Mouse (Mus musculus) monocyte, adult 59 days (primary cell): ENCODE results near the gene Hcfc1r1. TPM values are rescaled to one million over a fixed set of nuclear protein-coding genes. Genes with fewer than 3 reads are reported as not detected.

Experiments
- total RNA-seq, 2 experiments: library from RNA; stranded (reverse); gene quantifications; one replicate each; pipeline ENCODE4 v1.2.4; 2023

Hcfc1r1 gene
- 10 to 100 TPM; 53.4 to 61.5 TPM for total RNA-seq

DNA sequence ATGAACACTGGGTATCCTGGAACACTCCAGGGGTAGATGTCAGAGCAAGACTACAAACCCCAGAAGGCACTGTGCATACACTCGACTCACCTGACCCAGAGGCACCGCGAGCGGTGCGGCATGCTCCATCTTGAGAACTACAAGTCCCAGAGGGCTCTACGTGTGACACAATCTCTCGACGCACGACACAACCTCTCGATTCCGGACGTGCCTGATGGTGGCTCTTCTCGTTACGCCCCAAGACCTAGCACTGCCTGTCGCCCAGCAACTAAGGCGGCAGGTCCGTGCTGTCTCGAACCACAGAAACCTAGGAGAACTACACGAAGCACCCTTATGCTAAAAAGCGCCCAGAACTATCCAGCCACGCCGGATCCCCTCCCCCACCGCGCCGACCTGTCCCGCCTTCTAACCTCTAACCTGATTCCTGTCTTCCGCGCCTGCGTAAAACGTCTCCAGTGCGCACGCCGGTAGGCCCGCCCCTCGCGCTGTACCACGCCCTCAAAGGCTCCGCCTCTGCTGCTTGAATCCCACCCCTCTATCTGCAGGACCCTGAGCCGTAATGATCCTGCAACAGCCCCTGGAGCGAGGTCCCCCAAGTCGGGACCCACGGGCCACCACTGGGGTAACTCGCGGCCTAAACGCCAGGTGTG, at the start of gene Hcfc1r1, which contains the start of gene Thoc6:
Gene Hcfc1r1, plus strand, starts transcription at position 173 of the 650 bp plus-strand sequence.
Gene Thoc6, minus strand, starts transcription at position 459 of the 650 bp plus-strand sequence.

DNA sequence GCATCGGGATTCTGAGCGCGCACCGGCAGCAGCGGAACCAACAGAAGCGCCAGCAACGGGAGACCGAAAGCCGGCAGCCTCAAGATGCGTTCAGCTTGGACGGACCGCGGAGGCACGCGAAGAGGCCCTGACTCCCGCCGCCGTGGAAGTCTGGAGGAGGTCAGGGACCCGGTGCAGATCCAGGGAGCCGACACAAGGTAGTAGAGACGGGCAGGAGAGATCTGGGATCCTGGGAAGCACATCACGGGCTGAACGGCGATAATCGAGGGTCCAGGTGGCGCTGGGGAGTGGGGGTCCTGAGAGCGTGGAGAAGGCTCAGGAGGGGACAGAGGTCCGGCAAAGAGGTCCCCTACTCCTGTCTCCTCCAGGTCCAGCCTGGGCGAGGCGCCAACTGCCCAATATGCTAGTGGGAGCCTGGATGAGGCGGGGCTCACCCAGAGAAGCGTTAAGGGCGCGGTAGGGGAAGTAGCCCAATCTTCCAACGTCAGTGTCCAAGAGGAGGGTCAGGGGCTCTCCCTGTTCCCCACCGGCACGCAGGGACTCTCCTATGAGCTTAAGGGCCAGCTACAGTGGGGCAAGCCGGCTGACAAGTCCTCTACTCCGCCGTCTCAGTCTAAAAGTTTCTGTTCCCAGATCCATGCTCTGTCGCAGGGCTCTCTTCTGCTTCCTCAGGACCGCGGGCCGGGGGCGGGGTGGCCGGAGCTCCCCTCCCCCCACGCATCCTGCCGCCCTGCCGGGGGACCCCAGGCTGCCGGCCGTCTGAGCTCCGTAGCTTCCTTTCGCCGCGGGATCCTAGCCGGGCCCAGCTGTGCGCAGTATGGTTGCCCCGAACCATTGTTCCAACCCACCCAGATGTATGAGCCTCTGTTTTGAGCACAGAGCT, 28.5 kb upstream of the Hcfc1r1 start, which contains the start of gene Mmp25:
Gene Mmp25, minus strand, starts transcription at position 665 of the 883 bp plus-strand sequence.

DNA sequence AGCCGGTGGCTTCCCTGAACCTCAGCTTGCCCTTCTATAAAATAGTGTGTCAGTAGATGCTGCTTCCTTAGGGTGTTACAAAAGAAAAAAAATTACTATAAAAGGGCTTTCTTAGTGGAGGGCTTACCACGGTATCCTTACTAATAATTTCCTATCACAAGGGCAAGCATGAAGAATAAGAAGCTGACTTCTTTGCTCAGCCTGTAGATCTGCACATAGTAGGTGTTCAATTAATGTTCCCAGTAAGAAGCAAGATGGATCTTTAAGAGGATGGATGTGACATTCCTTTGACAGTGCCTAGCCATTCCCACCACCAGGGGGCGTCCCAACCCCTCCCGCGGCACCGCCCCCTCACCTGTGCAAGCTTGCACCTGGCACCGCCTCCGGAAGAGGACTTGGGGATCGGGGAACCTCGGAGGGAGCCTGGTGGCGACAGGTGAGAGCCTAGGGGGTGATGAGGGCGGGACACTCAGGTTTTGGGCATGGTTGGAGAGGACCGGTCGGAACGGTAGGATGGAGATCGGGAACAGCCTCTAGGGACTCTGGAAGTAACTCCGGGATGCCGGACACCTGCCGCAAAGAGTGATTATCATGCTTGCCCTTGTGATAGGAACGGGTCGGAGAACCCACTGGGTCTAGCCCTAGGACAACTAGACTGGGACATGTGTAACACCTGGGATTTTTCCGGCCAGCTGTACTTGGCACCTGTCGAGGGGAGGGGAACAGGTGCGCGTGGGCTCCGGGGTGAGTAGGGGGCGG, 13.1 kb upstream of the Hcfc1r1 start, which contains the start of gene Bicdl2:
Gene Bicdl2, plus strand, starts transcription at position 390 of the 759 bp plus-strand sequence.

DNA sequence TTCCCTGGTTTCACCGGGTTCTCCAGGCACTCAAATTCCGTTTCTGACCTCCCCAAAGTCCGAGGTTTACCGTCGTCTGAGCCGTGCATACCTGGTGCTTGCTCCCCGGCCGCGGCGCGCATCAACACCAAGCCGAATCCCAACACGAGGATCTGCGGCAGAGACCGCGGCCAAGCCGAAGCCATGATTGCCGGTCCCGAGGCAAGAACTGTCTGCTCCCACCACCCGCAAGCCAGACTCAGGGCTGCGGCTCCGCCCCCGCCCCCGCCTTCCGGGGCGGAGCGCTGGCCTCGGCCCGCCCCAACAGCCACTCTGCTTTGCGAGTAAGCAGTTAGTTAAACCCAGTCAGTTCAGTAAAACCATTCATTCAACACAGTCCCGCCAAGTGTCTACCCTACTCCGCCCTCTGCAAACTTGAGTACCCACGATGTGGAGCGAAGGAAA, 3.9 kb downstream of the Hcfc1r1 start, which contains the start of gene Tnfrsf12a:
Gene Tnfrsf12a, minus strand, starts transcription at position 233 of the 444 bp plus-strand sequence.

DNA sequence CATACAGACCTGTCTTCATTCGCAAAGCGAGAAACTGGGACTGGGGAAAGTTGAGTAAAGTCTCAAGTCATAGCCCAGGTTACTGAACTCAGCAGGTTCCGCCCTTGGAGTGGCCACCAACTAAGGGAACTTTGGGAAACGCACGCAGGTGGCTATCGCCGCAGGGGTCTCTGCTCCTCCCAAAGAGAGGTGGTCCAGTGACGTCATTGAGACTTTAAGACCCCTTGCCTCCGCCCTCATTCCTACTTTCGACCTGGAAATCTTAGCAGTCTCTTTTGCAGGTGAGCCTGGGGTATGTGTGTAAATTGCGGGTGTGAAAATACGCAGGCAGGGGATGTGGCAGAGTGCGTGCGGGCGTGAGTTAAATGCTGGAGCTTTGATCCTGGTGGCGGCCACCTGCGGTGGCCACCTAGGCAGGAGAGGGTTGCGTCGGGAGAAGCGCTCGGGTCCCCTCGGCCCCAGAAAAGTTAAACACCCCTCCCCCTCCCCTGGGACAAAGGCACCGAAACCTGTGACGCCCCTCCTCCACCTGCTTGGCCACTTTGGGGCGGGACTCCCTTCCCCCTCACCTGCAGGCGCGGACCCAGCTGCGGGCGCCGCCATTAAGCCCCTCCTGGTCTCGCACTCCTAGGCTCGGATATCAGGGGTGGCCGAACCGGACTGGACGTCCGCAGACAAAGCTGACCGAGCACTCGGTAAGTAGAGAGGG, 5.9 kb downstream of the Hcfc1r1 start, which contains the start of gene Cldn6:
Gene Cldn6, plus strand, starts transcription at position 123 of the 709 bp plus-strand sequence.

DNA sequence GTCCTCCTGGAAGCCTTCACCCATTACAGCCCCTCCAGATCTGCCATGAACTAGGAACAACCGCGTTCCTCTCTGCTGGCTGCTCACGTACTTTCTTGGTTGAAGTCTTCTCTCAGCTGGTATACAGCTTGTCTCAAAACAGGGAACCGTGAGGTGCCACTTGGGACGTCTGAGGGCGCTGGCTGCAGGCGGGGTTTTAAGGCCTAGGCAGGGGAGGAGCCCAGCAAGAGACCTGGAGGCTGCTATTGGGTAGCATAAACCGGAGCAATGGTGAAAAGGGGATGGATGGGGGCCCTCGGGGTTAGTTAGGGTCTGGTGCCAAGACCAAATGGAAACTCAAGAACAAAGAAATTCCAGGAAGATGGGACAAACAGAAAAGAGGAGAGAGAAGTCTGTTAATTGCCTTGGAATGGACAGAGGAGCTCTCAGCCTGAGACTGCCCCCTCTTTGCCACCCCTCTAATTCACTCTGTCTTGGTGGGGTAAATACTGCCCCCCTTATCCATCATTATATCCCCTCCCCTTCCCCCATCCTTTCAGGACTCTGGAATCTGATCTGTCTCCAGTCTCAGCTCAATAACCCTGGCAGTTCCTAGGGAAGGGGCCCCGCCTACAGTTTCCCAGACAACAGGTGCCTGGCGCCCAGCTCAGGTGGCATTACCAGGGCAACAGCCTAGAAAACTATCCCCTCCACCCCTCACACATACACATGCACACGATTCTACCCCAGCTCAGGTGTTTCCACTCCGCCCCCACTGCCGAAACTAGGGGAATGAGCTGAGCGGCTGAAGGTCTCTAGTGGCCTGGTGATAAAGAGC, 10.7 kb downstream of the Hcfc1r1 start, which contains the start of gene Cldn9:
Gene Cldn9, minus strand, starts transcription at position 171 of the 817 bp plus-strand sequence.

DNA sequence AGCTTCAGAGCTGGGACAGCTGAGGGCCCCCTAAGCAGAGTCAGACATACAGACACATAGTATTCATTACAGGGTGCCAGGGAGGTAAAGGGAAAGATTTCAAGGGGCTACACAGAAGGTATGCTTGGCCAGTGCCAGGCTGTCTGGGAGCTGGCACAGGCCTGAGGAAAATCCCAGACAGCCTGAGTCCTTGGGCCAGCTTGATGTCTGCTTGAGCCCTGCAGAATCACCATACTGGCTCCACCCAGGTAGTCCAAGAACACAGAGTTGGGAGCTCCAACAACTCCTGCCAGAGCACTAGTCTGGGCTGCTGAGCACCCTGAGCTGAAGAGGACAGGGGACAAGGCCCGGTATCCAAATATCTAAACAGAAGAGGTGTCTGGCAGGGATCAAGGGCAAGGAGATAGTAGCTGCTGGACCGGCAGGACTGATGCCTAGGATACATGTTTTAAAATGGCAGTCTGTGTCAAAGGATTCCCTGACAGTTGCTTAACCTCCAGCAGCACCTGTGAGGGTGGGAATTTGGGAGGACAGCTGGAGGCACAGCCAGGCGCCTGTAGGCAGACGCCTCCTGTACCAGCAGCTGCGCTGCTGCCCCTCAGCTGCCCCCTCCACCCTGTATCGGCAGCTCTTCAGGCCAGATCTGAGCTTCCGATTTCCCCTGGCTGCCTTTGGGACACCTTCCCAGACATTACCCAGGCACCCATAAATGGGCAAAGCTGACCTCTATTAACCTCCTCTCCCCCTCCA, 49.2 kb downstream of the Hcfc1r1 start, which contains the start of gene 1520401A03Rik:
Gene 1520401A03Rik, minus strand, starts transcription at position 408 of the 750 bp plus-strand sequence.

Other genes with a start within 250 kb of the Hcfc1r1 start
- gene Vmn2r117, start 193.9 kb upstream of the Hcfc1r1 start, total RNA-seq: not detected
- gene Zfp213, start 109.4 kb upstream of the Hcfc1r1 start, total RNA-seq: 1 to 10 TPM; 3.9 TPM
- not detected for gene Zfp13, start 74.1 kb upstream of the Hcfc1r1 start, total RNA-seq
- gene Zscan10, start 72.7 kb upstream of the Hcfc1r1 start, total RNA-seq: not detected
- gene Mmp25, start 28.3 kb upstream of the Hcfc1r1 start, total RNA-seq: 1 to 10 TPM; 3.0 to 3.1 TPM
- gene Bicdl2, start 13.1 kb upstream of the Hcfc1r1 start, total RNA-seq: not detected
- gene Thoc6, start 286 bp downstream of the Hcfc1r1 start, total RNA-seq: 10 to 100 TPM; 17.4 to 24.2 TPM
- 10 to 100 TPM; 20.6 to 32.5 TPM for gene Tnfrsf12a, start 3.9 kb downstream of the Hcfc1r1 start, total RNA-seq
- gene Cldn6, start 5.7 kb downstream of the Hcfc1r1 start, total RNA-seq: not detected
- not detected for gene Cldn9, start 10.4 kb downstream of the Hcfc1r1 start, total RNA-seq
- not detected for gene 1520401A03Rik, start 49.2 kb downstream of the Hcfc1r1 start, total RNA-seq
- gene Pkmyt1, start 52.7 kb downstream of the Hcfc1r1 start, total RNA-seq: 1 to 10 TPM; 3.3 to 3.7 TPM
- 1 to 10 TPM; 2.3 to 3.2 TPM for gene Paqr4, start 67.3 kb downstream of the Hcfc1r1 start, total RNA-seq
- gene Kremen2, start 72.2 kb downstream of the Hcfc1r1 start, total RNA-seq: not detected
- gene Flywch1, start 98.0 kb downstream of the Hcfc1r1 start, total RNA-seq: 10 to 100 TPM; 12.9 to 14.0 TPM
- not detected for gene Flywch2, start 112.5 kb downstream of the Hcfc1r1 start, total RNA-seq
- 100 to 1,000 TPM; 847 to 887 TPM for gene Srrm2, start 116.9 kb downstream of the Hcfc1r1 start, total RNA-seq
- gene Elob, start 155.5 kb downstream of the Hcfc1r1 start, total RNA-seq: 100 to 1,000 TPM; 156 to 174 TPM
- gene Prss33, start 162.5 kb downstream of the Hcfc1r1 start, total RNA-seq: not detected
- gene Prss32, start 170.3 kb downstream of the Hcfc1r1 start, total RNA-seq: not detected
- gene Prss41, start 170.6 kb downstream of the Hcfc1r1 start, total RNA-seq: not detected
- not detected for gene Prss21, start 194.5 kb downstream of the Hcfc1r1 start, total RNA-seq
- gene Dcpp1, start 207.3 kb downstream of the Hcfc1r1 start, total RNA-seq: not detected
- gene Dcpp2, start 207.3 kb downstream of the Hcfc1r1 start, total RNA-seq: not detected
- gene Dcpp3, start 243.9 kb downstream of the Hcfc1r1 start, total RNA-seq: not detected